Mouse (Mus musculus) embryonic facial prominence, embryonic 10.5 days (tissue): ENCODE data around the gene Xxylt1. TPM values are rescaled to one million over a fixed set of nuclear protein-coding genes. Genes with fewer than 3 reads are reported as not detected.

ENCODE experiments used
- DNase-seq: peaks from one replicate; pipeline ENCODE4 v3.0.0-alpha.2; 2017; ENCODE audit warnings: low spot score
- H3K27ac ChIP-seq: fragments of 300-500 bp; sonication (generic); replicated peaks from 2 replicates; pipeline ENCODE4 v1.5.1; 2016; ENCODE audit warnings: mild to moderate bottlenecking
- H3K27me3 ChIP-seq: fragments of 300-500 bp; sonication (generic); replicated peaks from 2 replicates; pipeline ENCODE4 v1.6.1; 2016; ENCODE audit warnings: low read depth, mild to moderate bottlenecking; ENCODE audit not compliant: poor library complexity, severe bottlenecking
- H3K36me3 ChIP-seq: fragments of 300-500 bp; sonication (generic); replicated peaks from 2 replicates; pipeline ENCODE4 v1.6.1; 2016; ENCODE audit warnings: mild to moderate bottlenecking, moderate library complexity
- H3K4me1 ChIP-seq: fragments of 300-500 bp; sonication (generic); 2 replicates; pipeline ENCODE4 v1.6.1; 2016
- H3K4me3 ChIP-seq: fragments of 300-500 bp; sonication (generic); 2 replicates; pipeline ENCODE4 v1.5.1; 2016; ENCODE audit warnings: mild to moderate bottlenecking, moderate library complexity
- H3K9me3 ChIP-seq: fragments of 300-500 bp; sonication (generic); 2 replicates; pipeline ENCODE4 v1.6.1; 2016; ENCODE audit warnings: mild to moderate bottlenecking
- WGBS: fragments of 180-500 bp; shearing (Covaris S2); methylation state at CpG from one replicate; pipeline ENCODE4 v1.1.7; 2016; 5-methylcytosine and 5-hydroxymethylcytosine counted together
- polyA plus RNA-seq: library from polyadenylated mRNA; unstranded; fragments of >200 nt; fragmentation: Nextera tagmentation; extraction: Ambion mirVana; gene quantifications from 2 replicates; pipeline ENCODE4 v1.2.1, GENCODE M21; 2016

The Xxylt1 gene
- polyA plus RNA-seq, 1 experiment from 2014 or later: 14.5 TPM

GRCm38 (mm10) chr16:31059730-31060129 is 21.5 kb downstream of the Xxylt1 start:
- WGBS: 90% methylated on average over 4 of the region's 4 CpGs
- no peak for DNase-seq
- H3K27ac ChIP-seq: no peak overlapping the region
- no peaks in the 10 kb centered on the region for H3K9me3 ChIP-seq
- no peaks in the 10 kb centered on the region for H3K27me3 ChIP-seq
- peaks cover 44% of the 10 kb centered on the region for H3K4me1 ChIP-seq
- no peak overlapping the region for H3K4me3 ChIP-seq
- no peaks in the 10 kb centered on the region for H3K36me3 ChIP-seq

GRCm38 (mm10) chr16:31052812-31053211 is 28.4 kb downstream of the Xxylt1 start:
- peaks cover 12% of the 10 kb centered on the region for H3K4me1 ChIP-seq
- H3K4me3 ChIP-seq: no peak overlapping the region
- H3K36me3 ChIP-seq: no peaks in the 10 kb centered on the region
- no peak for DNase-seq
- H3K27ac ChIP-seq: no peak overlapping the region
- whole genome bisulfite sequencing: 80% methylated on average over 6 of the region's 6 CpGs
- H3K27me3 ChIP-seq: no peaks in the 10 kb centered on the region
- H3K9me3 ChIP-seq: no peaks in the 10 kb centered on the region

- no peaks in the 10 kb centered on the region for H3K9me3 ChIP-seq
- 0 out of 2 replicates have a peak overlapping the region, but pooled peaks have one; percentile 14 for H3K27ac ChIP-seq
- no peak overlapping the region for H3K4me3 ChIP-seq
- WGBS: 75% methylated on average over 7 of the region's 7 CpGs
- H3K27me3 ChIP-seq: no peaks in the 10 kb centered on the region
- peaks cover 13% of the 10 kb centered on the region for H3K4me1 ChIP-seq
- H3K36me3 ChIP-seq: no peaks in the 10 kb centered on the region
- DNase-seq: no peak
Measured at GRCm38 (mm10) chr16:31052177-31052726, 29.0 kb downstream of the Xxylt1 start.

GRCm38 (mm10) chr16:31050701-31051100 is 30.5 kb downstream of the Xxylt1 start:
- DNase-seq: no peak
- Histone ChIP-seq H3K4me3 (no peak overlapping the region), H3K27me3 (no peaks in the 10 kb centered on the region), H3K36me3 (no peaks in the 10 kb centered on the region), H3K27ac (no peak overlapping the region), H3K4me1 (peaks cover 12% of the 10 kb centered on the region; the same call in 1 of the 2 replicates), H3K9me3 (no peaks in the 10 kb centered on the region)
- WGBS: 84% methylated on average over 7 of the region's 7 CpGs

GRCm38 (mm10) chr16:31048194-31048593 is 33.0 kb downstream of the Xxylt1 start:
- no peak overlapping the region; the same call in 1 of the 2 replicates for H3K27ac ChIP-seq
- no peaks in the 10 kb centered on the region for H3K36me3 ChIP-seq
- no peaks in the 10 kb centered on the region for H3K27me3 ChIP-seq
- H3K9me3 ChIP-seq: no peaks in the 10 kb centered on the region
- 88% methylated on average over 6 of the region's 6 CpGs for WGBS
- no peak for DNase-seq
- H3K4me1 ChIP-seq: peaks cover 17% of the 10 kb centered on the region
- H3K4me3 ChIP-seq: no peak overlapping the region

GRCm38 (mm10) chr16:31047186-31047898 is 33.9 kb downstream of the Xxylt1 start:
- H3K27ac ChIP-seq: no peak overlapping the region
- DNase-seq: no peak
- 86% methylated on average over 10 of the region's 10 CpGs for WGBS
- no peaks in the 10 kb centered on the region for H3K9me3 ChIP-seq
- H3K4me1 ChIP-seq: peaks cover 13% of the 10 kb centered on the region
- no peaks in the 10 kb centered on the region for H3K27me3 ChIP-seq
- H3K4me3 ChIP-seq: no peak overlapping the region
- no peaks in the 10 kb centered on the region for H3K36me3 ChIP-seq

GRCm38 (mm10) chr16:31046217-31046659 is 35.0 kb downstream of the Xxylt1 start:
- H3K27ac ChIP-seq: no peak overlapping the region

GRCm38 (mm10) chr16:31045211-31045610 is 36.0 kb downstream of the Xxylt1 start:
- WGBS: 74% methylated on average over 5 of the region's 5 CpGs
- H3K27me3 ChIP-seq: no peaks in the 10 kb centered on the region

More at GRCm38 (mm10) chr16:31046217-31046659, 35.0 kb downstream of the Xxylt1 start:
- Histone ChIP-seq H3K27me3 (no peaks in the 10 kb centered on the region), H3K36me3 (no peaks in the 10 kb centered on the region), H3K4me3 (no peak overlapping the region), H3K4me1 (peaks cover 13% of the 10 kb centered on the region), H3K9me3 (no peaks in the 10 kb centered on the region)
- WGBS: 83% methylated on average over 14 of the region's 14 CpGs
- no peak for DNase-seq

GRCm38 (mm10) chr16:31043136-31043535 is 38.1 kb downstream of the Xxylt1 start:
- DNase-seq: no peak
- Histone ChIP-seq H3K4me1 (peaks cover 13% of the 10 kb centered on the region), H3K9me3 (no peaks in the 10 kb centered on the region), H3K4me3 (no peak overlapping the region), H3K36me3 (no peaks in the 10 kb centered on the region), H3K27me3 (no peaks in the 10 kb centered on the region), H3K27ac (no peak overlapping the region)
- WGBS: 86% methylated on average over 5 of the region's 5 CpGs

More at GRCm38 (mm10) chr16:31045211-31045610, 36.0 kb downstream of the Xxylt1 start:
- Histone ChIP-seq H3K4me3 (no peak overlapping the region), H3K27ac (no peak overlapping the region), H3K36me3 (no peaks in the 10 kb centered on the region), H3K4me1 (peaks cover 13% of the 10 kb centered on the region), H3K9me3 (no peaks in the 10 kb centered on the region)
- DNase-seq: no peak

GRCm38 (mm10) chr16:31041566-31041965 is 39.7 kb downstream of the Xxylt1 start:
- no peak for DNase-seq
- WGBS: 92% methylated on average over 2 of the region's 2 CpGs
- no peaks in the 10 kb centered on the region for H3K27me3 ChIP-seq
- no peaks in the 10 kb centered on the region for H3K9me3 ChIP-seq
- peaks cover 11% of the 10 kb centered on the region for H3K4me1 ChIP-seq
- H3K4me3 ChIP-seq: no peak overlapping the region
- no peaks in the 10 kb centered on the region for H3K36me3 ChIP-seq
- no peak overlapping the region for H3K27ac ChIP-seq

- H3K27me3 ChIP-seq: no peaks in the 10 kb centered on the region
- no peak overlapping the region for H3K27ac ChIP-seq
- H3K4me3 ChIP-seq: no peak overlapping the region
- H3K4me1 ChIP-seq: peaks cover 13% of the 10 kb centered on the region
- H3K36me3 ChIP-seq: no peaks in the 10 kb centered on the region
- WGBS: 88% methylated on average over 9 of the region's 9 CpGs
- H3K9me3 ChIP-seq: no peaks in the 10 kb centered on the region
- DNase-seq: no peak
Measured at GRCm38 (mm10) chr16:31039803-31040459, 41.3 kb downstream of the Xxylt1 start.

GRCm38 (mm10) chr16:31037431-31037830 is 43.8 kb downstream of the Xxylt1 start:
- 73% methylated on average over 1 of the region's 1 CpGs for WGBS
- peaks cover 23% of the 10 kb centered on the region for H3K4me1 ChIP-seq
- no peak for DNase-seq
- H3K36me3 ChIP-seq: no peaks in the 10 kb centered on the region
- no peak overlapping the region for H3K27ac ChIP-seq
- no peaks in the 10 kb centered on the region for H3K27me3 ChIP-seq
- H3K9me3 ChIP-seq: no peaks in the 10 kb centered on the region
- H3K4me3 ChIP-seq: no peak overlapping the region
